Mouse (Mus musculus) erythroid progenitor cell, adult 5-6 weeks (primary cell): Measurements from ENCODE around the gene Gm21885. TPM values are rescaled to one million over a fixed set of nuclear protein-coding genes. Genes with fewer than 3 reads are reported as not detected.

Source experiments
- total RNA-seq, 2 experiments: library from RNA; stranded (forward) in 1 of 2; stranded (reverse) in 1 of 2; fragments of 150-400 nt in 1 of 2; fragments of 186-747, 209-891 nt in 1 of 2; gene quantifications; 2 replicates each; pipeline versions ENCODE4 v1.2.3 to v1.2.4; 2015 to 2017; ENCODE audit warnings: low replicate concordance in 2 of 2

Gene Gm21885
- total RNA-seq, 2 experiments from 2014 or later, result not detected

Other genes with a start within 250 kb of the Gm21885 start
- 8.6 and 11.3 TPM in 2 replicates for gene Tob1, start 70.4 kb upstream of the Gm21885 start, total RNA-seq (2015; ENCODE audit: low replicate concordance)
- gene Tob1, start 70.4 kb upstream of the Gm21885 start, total RNA-seq (2017; ENCODE audit: low replicate concordance), result 6.8 and 8.5 TPM in 2 replicates
- 0.42 TPM in 1 of 2 replicates, not detected in the other for gene Wfikkn2, start 35.9 kb upstream of the Gm21885 start, total RNA-seq (2015; ENCODE audit: low replicate concordance)
- gene Wfikkn2, start 35.9 kb upstream of the Gm21885 start, total RNA-seq (2017; ENCODE audit: low replicate concordance), result 0.51 and 0.53 TPM in 2 replicates
- 261 and 280 TPM in 2 replicates for gene Luc7l3, start 40.1 kb downstream of the Gm21885 start, total RNA-seq (2015; ENCODE audit: low replicate concordance)
- 596 and 607 TPM in 2 replicates for gene Luc7l3, start 40.1 kb downstream of the Gm21885 start, total RNA-seq (2017; ENCODE audit: low replicate concordance)
- 12.2 and 39.6 TPM in 2 replicates for gene Ankrd40, start 46.1 kb downstream of the Gm21885 start, total RNA-seq (2015; ENCODE audit: low replicate concordance)
- 22.2 and 28.6 TPM in 2 replicates for gene Ankrd40, start 46.1 kb downstream of the Gm21885 start, total RNA-seq (2017; ENCODE audit: low replicate concordance)
- 2.9 and 6.7 TPM in 2 replicates for gene Abcc3, start 111.1 kb downstream of the Gm21885 start, total RNA-seq (2015; ENCODE audit: low replicate concordance)
- gene Abcc3, start 111.1 kb downstream of the Gm21885 start, total RNA-seq (2017; ENCODE audit: low replicate concordance), result 4.5 TPM in 1 of 2 replicates, not detected in the other
- 208 and 236 TPM in 2 replicates for gene Cacna1g, start 192.3 kb downstream of the Gm21885 start, total RNA-seq (2015; ENCODE audit: low replicate concordance)
- 142 TPM in 2 replicates for gene Cacna1g, start 192.3 kb downstream of the Gm21885 start, total RNA-seq (2017; ENCODE audit: low replicate concordance)
- not detected in 2 replicates for gene Spata20, start 204.3 kb downstream of the Gm21885 start, total RNA-seq (2015; ENCODE audit: low replicate concordance)
- not detected in 2 replicates for gene Spata20, start 204.3 kb downstream of the Gm21885 start, total RNA-seq (2017; ENCODE audit: low replicate concordance)
- gene Epn3, start 218.1 kb downstream of the Gm21885 start, total RNA-seq (2015; ENCODE audit: low replicate concordance), result not detected in 2 replicates
- gene Epn3, start 218.1 kb downstream of the Gm21885 start, total RNA-seq (2017; ENCODE audit: low replicate concordance), result not detected in 2 replicates
- gene Mycbpap, start 239.9 kb downstream of the Gm21885 start, total RNA-seq (2015; ENCODE audit: low replicate concordance), result not detected in 2 replicates
- not detected in 2 replicates for gene Mycbpap, start 239.9 kb downstream of the Gm21885 start, total RNA-seq (2017; ENCODE audit: low replicate concordance)